Mouse (Mus musculus) liver, postnatal 0 days (tissue): ENCODE results near the gene Polr2i. TPM values are rescaled to one million over a fixed set of nuclear protein-coding genes. Genes with fewer than 3 reads are reported as not detected.
A peak's percentile ranks its signal among the peaks of the same experiment; 100 is the strongest.
"Not testable (repeated sequence)": the region's sequence is repeated elsewhere in the genome, so short reads cannot be mapped to it uniquely, and the experiment has no call there.

Experiments
- ATAC-seq: fragments of 200-750 bp; cut with Nextera tagmentation; 2 replicates; pipeline ENCODE4 v1.8.0; 2017; ENCODE audit warnings: mild to moderate bottlenecking, moderate library complexity
- DNase-seq: peaks from one replicate; pipeline ENCODE4 v3.0.0-alpha.2; 2016
- H3K27ac ChIP-seq: fragments of 300-500 bp; sonication (generic); 2 replicates; pipeline ENCODE4 v1.5.1; 2014; ENCODE audit warnings: antibody characterized with exemption, moderate library complexity, mild to moderate bottlenecking, low read depth
- H3K27me3 ChIP-seq: fragments of 300-500 bp; sonication (generic); 2 replicates; pipeline ENCODE4 v1.6.1; 2014; ENCODE audit warnings: low read length, control low read depth, mixed read lengths; ENCODE audit not compliant: insufficient read depth
- H3K36me3 ChIP-seq: fragments of 300-500 bp; sonication (generic); replicated peaks from 2 replicates; pipeline ENCODE4 v1.6.1; 2014; ENCODE audit warnings: mild to moderate bottlenecking, control low read depth, low read length, moderate library complexity, mixed read lengths; ENCODE audit not compliant: insufficient read depth
- H3K4me1 ChIP-seq: fragments of 300-500 bp; sonication (generic); 2 replicates; pipeline ENCODE4 v1.6.1; 2014; ENCODE audit warnings: antibody characterized with exemption, mild to moderate bottlenecking, control low read depth; ENCODE audit not compliant: insufficient read depth
- H3K4me2 ChIP-seq: fragments of 300-500 bp; sonication (generic); 2 replicates; pipeline ENCODE4 v1.6.1; 2014; ENCODE audit warnings: low read depth, mild to moderate bottlenecking, low read length, moderate library complexity, mixed read lengths
- H3K4me3 ChIP-seq: fragments of 300-500 bp; sonication (generic); 2 replicates; pipeline ENCODE4 v1.5.1; 2014; ENCODE audit warnings: low read depth, low read length
- H3K9ac ChIP-seq: fragments of 300-500 bp; sonication (generic); replicated peaks from 2 replicates; pipeline ENCODE4 v1.6.1; 2014; ENCODE audit warnings: mild to moderate bottlenecking, moderate library complexity
- H3K9me3 ChIP-seq: fragments of 300-500 bp; sonication (generic); 2 replicates; pipeline ENCODE4 v1.6.1; 2016; ENCODE audit warnings: mild to moderate bottlenecking, control low read depth, low read length, mixed read lengths
- CTCF ChIP-seq: sonication (generic); IDR thresholded peaks from 2 replicates; pipeline ENCODE4 v1.5.1; 2016; ENCODE audit warnings: antibody characterized with exemption, low read depth
- EP300 ChIP-seq: IDR thresholded peaks from 2 replicates; pipeline ENCODE4 v1.6.1; 2016; ENCODE audit warnings: antibody characterized with exemption, low read depth, mild to moderate bottlenecking
- WGBS: fragments of 180-500 bp; shearing (Covaris S2); extraction: QIAGEN DNeasy Blood & Tissue Kit; methylation state at CpG from one replicate; pipeline ENCODE4 v1.1.7; 2014; ENCODE audit not compliant: insufficient replicate concordance; 5-methylcytosine and 5-hydroxymethylcytosine counted together
- polyA plus RNA-seq: library from polyadenylated mRNA; unstranded; fragments of >200 nt; fragmentation: Nextera tagmentation; extraction: Ambion mirVana; gene quantifications from 2 replicates; pipeline ENCODE4 v1.2.1, GENCODE M21; 2015

The Polr2i gene
- polyA plus RNA-seq, 1 experiment from 2014 or later, result 42.9 TPM

GRCm38 (mm10) chr7:30235091-30235490 lies 3.3 kb downstream of the Polr2i start:
- DNase-seq (no peak), ATAC-seq (no peak)
- no peak overlapping the region for H3K9ac ChIP-seq
- 0 out of 2 replicates have a peak, but pooled peaks cover 3% of the 10 kb centered on the region for H3K36me3 ChIP-seq
- no peak overlapping the region for H3K27ac ChIP-seq
- no peak for TF ChIP-seq EP300
- TF ChIP-seq CTCF, result no peak
- 85% methylated on average over 8 of the region's 8 CpGs for WGBS
- H3K27me3 ChIP-seq, result no peaks in the 10 kb centered on the region
- H3K4me2 ChIP-seq, result no peak overlapping the region
- H3K9me3 ChIP-seq, result no peaks in the 10 kb centered on the region
- H3K4me3 ChIP-seq, result no peak overlapping the region
- H3K4me1 ChIP-seq, result peaks cover 8% of the 10 kb centered on the region; the same call in 1 of the 2 replicates

GRCm38 (mm10) chr7:30235625-30236024 lies 3.9 kb downstream of the Polr2i start, which contains the start of gene Ovol3:
Ovol3 (minus strand) TSS chr7:30235725.
- H3K27me3 ChIP-seq, result no peaks in the 10 kb centered on the region
- no peaks in the 10 kb centered on the region for H3K9me3 ChIP-seq
- no peak for ATAC-seq
- no peak within 1 kb of the TSS for H3K9ac ChIP-seq
- H3K4me2 ChIP-seq, result no peak within 1 kb of the TSS
- peaks cover 8% of the 10 kb centered on the region; the same call in 1 of the 2 replicates for H3K4me1 ChIP-seq
- no peak within 1 kb of the TSS for H3K27ac ChIP-seq
- H3K36me3 ChIP-seq, result 0 out of 2 replicates have a peak, but pooled peaks cover 3% of the 10 kb centered on the region
- TF ChIP-seq EP300, result no peak
- no peak for TF ChIP-seq CTCF
- 79% methylated on average over 4 of the region's 4 CpGs for WGBS
- no peak for DNase-seq
- no peak within 1 kb of the TSS for H3K4me3 ChIP-seq

GRCm38 (mm10) chr7:30237374-30237773 lies 5.6 kb downstream of the Polr2i start:
- DNase-seq, H3K9ac ChIP-seq, H3K36me3 ChIP-seq, H3K4me1 ChIP-seq, ATAC-seq, H3K4me3 ChIP-seq, H3K27me3 ChIP-seq, H3K9me3 ChIP-seq, H3K27ac ChIP-seq, H3K4me2 ChIP-seq: not testable (repeated sequence)
- 70% methylated on average over 3 of the region's 3 CpGs for WGBS

- Histone ChIP-seq H3K9me3 (no peaks in the 10 kb centered on the region), H3K27ac (no peak overlapping the region), H3K36me3 (peaks cover 5% of the 10 kb centered on the region), H3K4me3 (no peak overlapping the region), H3K27me3 (no peaks in the 10 kb centered on the region), H3K4me2 (no peak overlapping the region), H3K9ac (no peak overlapping the region), H3K4me1 (peaks cover 7% of the 10 kb centered on the region; the same call in 1 of the 2 replicates)
- ATAC-seq, result peak; percentile 29; the same call in 1 of the 2 replicates
- no peak for DNase-seq
- TF ChIP-seq CTCF, result no peak
- WGBS, result 71% methylated on average over 12 of the region's 12 CpGs
Measured at GRCm38 (mm10) chr7:30251956-30252954, 20.5 kb downstream of the Polr2i start.

GRCm38 (mm10) chr7:30265041-30265440 lies 33.3 kb downstream of the Polr2i start:
- no peak overlapping the region for H3K4me3 ChIP-seq
- H3K4me2 ChIP-seq, result no peak overlapping the region
- H3K36me3 ChIP-seq, result peaks cover 18% of the 10 kb centered on the region
- H3K9me3 ChIP-seq, result no peaks in the 10 kb centered on the region
- no peak for TF ChIP-seq CTCF
- no peak for TF ChIP-seq EP300
- no peak overlapping the region for H3K9ac ChIP-seq
- no peak overlapping the region for H3K27ac ChIP-seq
- H3K27me3 ChIP-seq, result no peaks in the 10 kb centered on the region
- peak; percentile 24 for DNase-seq
- peak; percentile 23; the same call in 1 of the 2 replicates for ATAC-seq
- H3K4me1 ChIP-seq, result no peaks in the 10 kb centered on the region
- 38% methylated on average over 2 of the region's 2 CpGs for WGBS

GRCm38 (mm10) chr7:30265531-30265930 lies 33.8 kb downstream of the Polr2i start:
- Histone ChIP-seq H3K9me3 (no peaks in the 10 kb centered on the region), H3K27me3 (no peaks in the 10 kb centered on the region), H3K27ac (no peak overlapping the region), H3K36me3 (peaks cover 18% of the 10 kb centered on the region), H3K9ac (no peak overlapping the region), H3K4me1 (no peaks in the 10 kb centered on the region), H3K4me2 (no peak overlapping the region), H3K4me3 (no peak overlapping the region)
- DNase-seq (no peak), ATAC-seq (no peak)
- TF ChIP-seq EP300 (no peak), CTCF (no peak)
- 85% methylated on average over 5 of the region's 5 CpGs for whole genome bisulfite sequencing
